ENCODE assay signal across 8 mouse cellular contexts in the genomic region with DNA sequence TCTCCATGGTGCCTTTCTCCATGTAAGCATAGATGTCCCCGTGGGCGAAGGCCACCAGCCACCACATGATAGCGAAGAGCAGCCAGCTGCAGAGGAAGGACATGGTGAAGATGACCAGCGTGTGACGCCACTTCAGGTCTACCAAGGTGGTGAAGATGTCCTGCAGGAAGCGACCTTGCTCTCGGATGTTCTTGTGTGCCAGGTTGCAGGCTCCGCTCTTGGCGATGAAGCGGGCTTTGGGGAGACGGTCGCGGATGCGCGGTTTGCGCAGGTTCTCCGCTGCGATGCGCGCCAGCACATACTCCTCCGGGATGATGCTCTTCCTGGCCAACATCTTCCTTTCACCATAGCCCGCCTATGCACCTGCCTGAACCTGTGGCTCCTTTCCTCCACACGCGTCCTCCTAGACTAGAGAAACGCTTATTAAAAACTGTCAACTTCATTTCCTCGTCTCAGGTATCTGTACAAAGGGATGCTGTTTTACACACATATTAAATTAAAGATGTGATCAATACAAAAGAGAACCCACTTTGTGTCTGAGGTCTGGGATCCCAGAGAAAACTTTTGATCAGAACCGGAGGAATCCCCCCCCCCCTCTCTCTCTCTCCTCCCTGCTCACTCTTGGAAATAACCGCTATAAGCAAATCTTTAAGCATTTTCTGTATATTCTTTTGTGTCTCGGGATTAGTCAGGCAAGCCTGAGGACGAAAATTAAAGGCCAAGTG. TPM values are rescaled to one million over a fixed set of nuclear protein-coding genes. Genes with fewer than 3 reads are reported as not detected.
DNase-seq lines count a peak whose midpoint lies in the region; ATAC-seq and TF ChIP-seq lines count a peak whose summit lies in the region.

No protein-coding gene starts in this region.

- ATAC-seq in embryonic facial prominence, embryonic 12.5 days (ENCODE audit: insufficient number of reproducible peaks, insufficient read depth, low FRiP score, low TSS enrichment) = no peak
- ATAC-seq in hindbrain, embryonic 16.5 days = no peak
- ATAC-seq in midbrain, embryonic 13.5 days = no peak

- peak overlapping the region; percentile 95; the same call in 1 of the 2 replicates for H3K4me2 ChIP-seq in embryonic facial prominence, embryonic 12.5 days (replicated peaks)
- H3K4me2 ChIP-seq in hindbrain, embryonic 16.5 days (ENCODE audit: low read length) = peak overlapping the region; percentile 99
- H3K4me2 ChIP-seq in midbrain, embryonic 13.5 days (replicated peaks) = peak overlapping the region; percentile 90

- TF ChIP-seq POLR2A in kidney, adult 2 months (IDR thresholded peaks at IDR 0.05; ENCODE audit: low read depth, low read length) = no peak

- TF ChIP-seq CTCF in kidney, adult 2 months (conservative IDR thresholded peaks at IDR 0.05; ENCODE audit: insufficient read depth, insufficient read length, low read depth, low read length) = no peak

- no peak for DNase-seq in kidney, adult 2 months
- DNase-seq in kidney, adult 11 months = no peak
- no peak for DNase-seq in urinary bladder, adult 18-20 months (ENCODE audit: low spot score in 2 of 2)
- no peak for DNase-seq in Muller cell, postnatal 12 days (ENCODE audit: inconsistent ontology term)
- no peak for DNase-seq in lung, postnatal 4 days

- H3K36me3 ChIP-seq in kidney, adult 2 months (ENCODE audit: control insufficient read depth, insufficient read depth, low read length) = no peaks in the 10 kb centered on the region
- H3K36me3 ChIP-seq in embryonic facial prominence, embryonic 12.5 days = no peaks in the 10 kb centered on the region
- H3K36me3 ChIP-seq in hindbrain, embryonic 16.5 days (ENCODE audit: control insufficient read depth, insufficient read depth, low read length) = no peaks in the 10 kb centered on the region
- no peaks in the 10 kb centered on the region for H3K36me3 ChIP-seq in midbrain, embryonic 13.5 days

- WGBS in kidney, adult 2 months = 29% methylated on average over 30 of the region's 30 CpGs
- WGBS in embryonic facial prominence, embryonic 12.5 days = 7% methylated on average over 30 of the region's 30 CpGs
- 5% methylated on average over 30 of the region's 30 CpGs for WGBS in hindbrain, embryonic 16.5 days
- WGBS in midbrain, embryonic 13.5 days = 6% methylated on average over 30 of the region's 30 CpGs

- 0 out of 2 replicates have a peak, but pooled peaks cover 1% of the 10 kb centered on the region for H3K27me3 ChIP-seq in kidney, adult 2 months (replicated peaks; ENCODE audit: control insufficient read depth, insufficient read depth, low read length)
- H3K27me3 ChIP-seq in embryonic facial prominence, embryonic 12.5 days = peaks cover 38% of the 10 kb centered on the region
- peaks cover 18% of the 10 kb centered on the region for H3K27me3 ChIP-seq in hindbrain, embryonic 16.5 days (replicated peaks; ENCODE audit: control insufficient read depth, insufficient read depth, low read length)
- peaks cover 64% of the 10 kb centered on the region for H3K27me3 ChIP-seq in midbrain, embryonic 13.5 days

- H3K9ac ChIP-seq in embryonic facial prominence, embryonic 12.5 days = no peak overlapping the region
- H3K9ac ChIP-seq in hindbrain, embryonic 16.5 days (ENCODE audit: low read depth, low read length) = no peak overlapping the region
- 0 out of 2 replicates have a peak overlapping the region, but pooled peaks have one; percentile 28 for H3K9ac ChIP-seq in midbrain, embryonic 13.5 days (replicated peaks)

- H3K27ac ChIP-seq in kidney, adult 2 months (ENCODE audit: insufficient read depth, low read depth, low read length) = no peak overlapping the region
- no peak overlapping the region for H3K27ac ChIP-seq in embryonic facial prominence, embryonic 12.5 days
- no peak overlapping the region for H3K27ac ChIP-seq in hindbrain, embryonic 16.5 days (ENCODE audit: low read depth, low read length)
- no peak overlapping the region for H3K27ac ChIP-seq in midbrain, embryonic 13.5 days

- no peaks in the 10 kb centered on the region for H3K9me3 ChIP-seq in embryonic facial prominence, embryonic 12.5 days
- H3K9me3 ChIP-seq in hindbrain, embryonic 16.5 days (ENCODE audit: control insufficient read depth, low read length) = no peaks in the 10 kb centered on the region
- H3K9me3 ChIP-seq in midbrain, embryonic 13.5 days = no peaks in the 10 kb centered on the region

- peaks cover 3% of the 10 kb centered on the region; the same call in 1 of the 2 replicates for H3K4me1 ChIP-seq in kidney, adult 2 months (ENCODE audit: control insufficient read depth, insufficient read depth, low read length)
- no peaks in the 10 kb centered on the region; the same call in 1 of the 2 replicates for H3K4me1 ChIP-seq in embryonic facial prominence, embryonic 12.5 days
- peaks cover 18% of the 10 kb centered on the region for H3K4me1 ChIP-seq in hindbrain, embryonic 16.5 days (ENCODE audit: control insufficient read depth, insufficient read depth, low read depth, low read length)
- peaks cover 25% of the 10 kb centered on the region for H3K4me1 ChIP-seq in midbrain, embryonic 13.5 days (replicated peaks)

- H3K4me3 ChIP-seq in kidney, adult 2 months (ENCODE audit: insufficient read depth, low read depth, low read length) = peak overlapping the region; percentile 12
- peak overlapping the region; percentile 16 for H3K4me3 ChIP-seq in embryonic facial prominence, embryonic 12.5 days
- H3K4me3 ChIP-seq in hindbrain, embryonic 16.5 days (ENCODE audit: low read length) = peak overlapping the region; percentile 52
- peak overlapping the region; percentile 45 for H3K4me3 ChIP-seq in midbrain, embryonic 13.5 days (replicated peaks)

RNA-seq across cellular contexts. Expression of gene Kcnj8, which starts 1.2 kb away (rescaled TPM):
- 9.4 TPM in 2 replicates for polyA plus RNA-seq in kidney, adult 2 months (2012; rRNA removed)
- 3.9 TPM in 2 replicates for polyA plus RNA-seq in embryonic facial prominence, embryonic 12.5 days (2016; fragmentation: Nextera tagmentation; extraction: Ambion mirVana)
- polyA plus RNA-seq in hindbrain, embryonic 16.5 days (2015; fragmentation: Nextera tagmentation; extraction: Ambion mirVana) = 14.8 and 15.3 TPM in 2 replicates
- polyA plus RNA-seq in midbrain, embryonic 13.5 days (2015; fragmentation: Nextera tagmentation; extraction: Ambion mirVana) = 11.0 and 11.4 TPM in 2 replicates
